Mouse (Mus musculus): ENCODE data around the gene Kdm5b. TPM values are rescaled to one million over a fixed set of nuclear protein-coding genes. Genes with fewer than 3 reads are reported as not detected.

Gene Kdm5b
- polyA plus RNA-seq, 1 experiment from 2014 or later: 75.9 TPM

GRCm38 (mm10) chr1:134589676-134590075 lies 29.7 kb downstream of the Kdm5b start:
- ATAC-seq (ENCODE audit: low FRiP score, low TSS enrichment): no peak
- H3K4me2 ChIP-seq (replicated peaks; ENCODE audit: low read depth, low read length): no peak overlapping the region
- H3K27me3 ChIP-seq (ENCODE audit: control insufficient read depth, insufficient read depth, low read length): no peaks in the 10 kb centered on the region
- no peaks in the 10 kb centered on the region for H3K4me1 ChIP-seq (ENCODE audit: control insufficient read depth, insufficient read depth, low read length)
- H3K36me3 ChIP-seq (ENCODE audit: control insufficient read depth, insufficient read depth, low read length): peaks cover 57% of the 10 kb centered on the region
- H3K27ac ChIP-seq (ENCODE audit: low read depth, low read length): no peak overlapping the region
- H3K4me3 ChIP-seq (ENCODE audit: low read length): no peak overlapping the region
- H3K9me3 ChIP-seq (ENCODE audit: control insufficient read depth, low read length): no peaks in the 10 kb centered on the region
- H3K9ac ChIP-seq (ENCODE audit: low read depth, low read length): no peak overlapping the region

DNA sequence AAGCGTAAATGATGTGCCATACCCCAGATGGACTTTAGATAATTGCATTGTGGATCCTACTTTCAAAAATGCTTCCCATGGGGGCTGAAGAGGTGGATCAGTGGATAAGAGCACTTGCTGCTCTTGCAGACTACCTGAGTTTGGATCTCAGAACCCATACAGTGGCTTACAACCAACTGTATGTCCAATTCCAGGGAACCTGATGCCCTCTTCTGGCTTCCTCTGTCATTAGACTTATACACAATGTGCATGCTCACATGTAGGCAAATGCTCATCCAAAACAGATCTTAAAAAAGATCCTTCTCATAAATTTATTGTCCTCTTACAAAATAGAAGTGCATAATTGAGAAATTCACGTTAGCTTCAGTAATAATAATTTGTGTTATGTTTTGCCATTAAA lies 31.8 kb downstream of the Kdm5b start:
- WGBS: 94% methylated on average over 2 of the region's 2 CpGs
- Histone ChIP-seq H3K9ac (ENCODE audit: low read depth, low read length) (no peak overlapping the region), H3K36me3 (ENCODE audit: control insufficient read depth, insufficient read depth, low read length) (peaks cover 70% of the 10 kb centered on the region), H3K27me3 (ENCODE audit: control insufficient read depth, insufficient read depth, low read length) (no peaks in the 10 kb centered on the region), H3K9me3 (ENCODE audit: control insufficient read depth, low read length) (no peaks in the 10 kb centered on the region), H3K27ac (ENCODE audit: low read depth, low read length) (no peak overlapping the region), H3K4me3 (ENCODE audit: low read length) (no peak overlapping the region), H3K4me1 (ENCODE audit: control insufficient read depth, insufficient read depth, low read length) (no peaks in the 10 kb centered on the region), H3K4me2 (replicated peaks; ENCODE audit: low read depth, low read length) (no peak overlapping the region)
- no peak for ATAC-seq (ENCODE audit: low FRiP score, low TSS enrichment)

- no peak overlapping the region for H3K9ac ChIP-seq (ENCODE audit: low read depth, low read length)
- no peak overlapping the region for H3K27ac ChIP-seq (ENCODE audit: low read depth, low read length)
- no peaks in the 10 kb centered on the region for H3K4me1 ChIP-seq (ENCODE audit: control insufficient read depth, insufficient read depth, low read length)
- no peaks in the 10 kb centered on the region for H3K9me3 ChIP-seq (ENCODE audit: control insufficient read depth, low read length)
- no peak for ATAC-seq (ENCODE audit: low FRiP score, low TSS enrichment)
- H3K36me3 ChIP-seq (ENCODE audit: control insufficient read depth, insufficient read depth, low read length): peaks cover 88% of the 10 kb centered on the region
- no peak overlapping the region for H3K4me3 ChIP-seq (ENCODE audit: low read length)
- no peak overlapping the region for H3K4me2 ChIP-seq (replicated peaks; ENCODE audit: low read depth, low read length)
- 88% methylated on average over 9 of the region's 9 CpGs for WGBS
- no peaks in the 10 kb centered on the region for H3K27me3 ChIP-seq (ENCODE audit: control insufficient read depth, insufficient read depth, low read length)
Measured at GRCm38 (mm10) chr1:134597339-134598054, 37.5 kb downstream of the Kdm5b start.

- Histone ChIP-seq H3K9me3 (ENCODE audit: control insufficient read depth, low read length) (no peaks in the 10 kb centered on the region), H3K4me1 (ENCODE audit: control insufficient read depth, insufficient read depth, low read length) (no peaks in the 10 kb centered on the region), H3K36me3 (ENCODE audit: control insufficient read depth, insufficient read depth, low read length) (peaks cover 92% of the 10 kb centered on the region), H3K4me3 (ENCODE audit: low read length) (no peak overlapping the region), H3K9ac (ENCODE audit: low read depth, low read length) (no peak overlapping the region), H3K27ac (ENCODE audit: low read depth, low read length) (no peak overlapping the region), H3K27me3 (ENCODE audit: control insufficient read depth, insufficient read depth, low read length) (no peaks in the 10 kb centered on the region), H3K4me2 (replicated peaks; ENCODE audit: low read depth, low read length) (no peak overlapping the region)
- WGBS: 93% methylated on average over 2 of the region's 2 CpGs
- ATAC-seq (ENCODE audit: low FRiP score, low TSS enrichment): no peak
Measured at GRCm38 (mm10) chr1:134604086-134604485, 44.1 kb downstream of the Kdm5b start.

- Histone ChIP-seq H3K27me3 (ENCODE audit: control insufficient read depth, insufficient read depth, low read length) (no peaks in the 10 kb centered on the region), H3K36me3 (ENCODE audit: control insufficient read depth, insufficient read depth, low read length) (peaks cover 82% of the 10 kb centered on the region), H3K4me2 (replicated peaks; ENCODE audit: low read depth, low read length) (no peak overlapping the region), H3K4me3 (ENCODE audit: low read length) (no peak overlapping the region), H3K9me3 (ENCODE audit: control insufficient read depth, low read length) (no peaks in the 10 kb centered on the region), H3K9ac (ENCODE audit: low read depth, low read length) (no peak overlapping the region), H3K27ac (ENCODE audit: low read depth, low read length) (no peak overlapping the region), H3K4me1 (ENCODE audit: control insufficient read depth, insufficient read depth, low read length) (no peaks in the 10 kb centered on the region)
- ATAC-seq (ENCODE audit: low FRiP score, low TSS enrichment): no peak
- 88% methylated on average over 8 of the region's 8 CpGs for WGBS
Measured at GRCm38 (mm10) chr1:134605670-134606069, 45.7 kb downstream of the Kdm5b start.

GRCm38 (mm10) chr1:134606381-134606780 lies 46.4 kb downstream of the Kdm5b start:
- WGBS: 96% methylated on average over 2 of the region's 2 CpGs
- Histone ChIP-seq H3K9ac (ENCODE audit: low read depth, low read length) (no peak overlapping the region), H3K9me3 (ENCODE audit: control insufficient read depth, low read length) (no peaks in the 10 kb centered on the region), H3K36me3 (ENCODE audit: control insufficient read depth, insufficient read depth, low read length) (peaks cover 81% of the 10 kb centered on the region), H3K4me1 (ENCODE audit: control insufficient read depth, insufficient read depth, low read length) (no peaks in the 10 kb centered on the region), H3K27me3 (ENCODE audit: control insufficient read depth, insufficient read depth, low read length) (no peaks in the 10 kb centered on the region), H3K4me2 (replicated peaks; ENCODE audit: low read depth, low read length) (no peak overlapping the region), H3K27ac (ENCODE audit: low read depth, low read length) (no peak overlapping the region), H3K4me3 (ENCODE audit: low read length) (no peak overlapping the region)
- no peak for ATAC-seq (ENCODE audit: low FRiP score, low TSS enrichment)

DNA sequence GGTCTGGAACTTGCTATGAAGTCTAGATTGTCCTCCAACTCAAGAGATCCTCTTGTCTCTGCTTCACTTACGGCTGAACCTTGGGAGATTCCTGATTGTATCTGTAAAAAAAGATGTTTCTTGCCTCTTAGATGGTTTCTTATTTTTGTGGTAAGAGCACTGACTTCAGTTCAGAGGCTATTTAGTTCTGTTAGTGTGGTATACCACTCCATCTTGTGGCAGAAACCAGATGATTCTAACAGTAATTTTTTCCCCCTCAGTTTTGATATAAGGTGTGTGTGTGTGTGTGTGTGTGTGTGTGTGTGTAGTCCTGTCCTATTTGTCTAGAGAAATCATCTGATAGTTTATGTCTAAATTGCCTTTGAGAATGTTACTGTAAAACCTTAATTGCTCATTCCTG lies 47.3 kb downstream of the Kdm5b start:
- Histone ChIP-seq H3K4me2 (replicated peaks; ENCODE audit: low read depth, low read length) (no peak overlapping the region), H3K9ac (ENCODE audit: low read depth, low read length) (no peak overlapping the region), H3K27me3 (ENCODE audit: control insufficient read depth, insufficient read depth, low read length) (no peaks in the 10 kb centered on the region), H3K27ac (ENCODE audit: low read depth, low read length) (no peak overlapping the region), H3K36me3 (ENCODE audit: control insufficient read depth, insufficient read depth, low read length) (peaks cover 77% of the 10 kb centered on the region), H3K4me1 (ENCODE audit: control insufficient read depth, insufficient read depth, low read length) (no peaks in the 10 kb centered on the region), H3K9me3 (ENCODE audit: control insufficient read depth, low read length) (no peaks in the 10 kb centered on the region), H3K4me3 (ENCODE audit: low read length) (no peak overlapping the region)
- WGBS: 83% methylated on average over 1 of the region's 1 CpGs
- no peak for ATAC-seq (ENCODE audit: low FRiP score, low TSS enrichment)

DNA sequence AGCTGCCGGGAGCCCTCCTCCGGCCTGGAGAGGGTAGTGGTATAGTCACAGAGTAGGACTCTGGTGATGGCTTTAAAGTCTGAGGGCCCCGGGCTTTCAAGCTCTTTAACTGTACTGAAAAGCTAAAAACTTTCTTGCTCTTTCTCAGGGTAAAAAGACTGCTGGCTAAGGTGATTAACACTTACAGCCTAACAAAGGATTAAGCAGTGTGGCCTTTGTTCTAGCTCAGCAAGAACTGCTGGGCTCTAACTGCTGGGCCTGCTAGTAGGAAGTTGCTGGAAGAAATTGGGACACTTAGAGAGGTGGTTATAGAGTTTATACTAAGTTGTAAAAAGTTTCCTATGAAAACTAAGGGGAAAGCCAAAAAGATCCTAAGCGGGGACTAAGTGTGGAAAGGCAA lies 49.2 kb downstream of the Kdm5b start:
- ATAC-seq (ENCODE audit: low FRiP score, low TSS enrichment): no peak
- Histone ChIP-seq H3K36me3 (ENCODE audit: control insufficient read depth, insufficient read depth, low read length) (peaks cover 79% of the 10 kb centered on the region), H3K27me3 (ENCODE audit: control insufficient read depth, insufficient read depth, low read length) (no peaks in the 10 kb centered on the region), H3K27ac (ENCODE audit: low read depth, low read length) (no peak overlapping the region), H3K4me2 (replicated peaks; ENCODE audit: low read depth, low read length) (no peak overlapping the region), H3K4me1 (ENCODE audit: control insufficient read depth, insufficient read depth, low read length) (no peaks in the 10 kb centered on the region), H3K4me3 (ENCODE audit: low read length) (no peak overlapping the region), H3K9ac (ENCODE audit: low read depth, low read length) (no peak overlapping the region), H3K9me3 (ENCODE audit: control insufficient read depth, low read length) (no peaks in the 10 kb centered on the region)
- 34% methylated on average over 4 of the region's 4 CpGs for WGBS

DNA sequence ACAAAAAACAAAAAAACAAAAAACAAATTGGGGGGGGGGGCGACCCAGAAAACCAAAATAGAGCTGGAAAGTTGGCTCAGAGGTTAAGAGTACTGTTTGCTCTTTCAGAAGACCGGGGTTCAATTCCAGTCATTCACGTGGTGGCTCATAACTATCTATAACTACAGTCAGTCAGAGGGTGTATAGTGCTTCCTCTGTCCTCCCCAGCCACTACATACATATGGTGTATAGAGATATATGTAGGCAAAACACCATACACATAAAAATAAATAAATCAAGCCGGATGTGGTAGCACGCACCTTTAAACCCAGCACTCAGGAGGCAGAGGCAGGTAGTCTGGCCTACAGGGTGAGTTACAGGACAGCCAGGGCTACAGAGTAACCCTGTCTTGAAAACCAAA lies 54.6 kb downstream of the Kdm5b start:
- no peak overlapping the region for H3K4me2 ChIP-seq (replicated peaks; ENCODE audit: low read depth, low read length)
- H3K27me3 ChIP-seq (ENCODE audit: control insufficient read depth, insufficient read depth, low read length): no peaks in the 10 kb centered on the region
- no peaks in the 10 kb centered on the region for H3K4me1 ChIP-seq (ENCODE audit: control insufficient read depth, insufficient read depth, low read length)
- peaks cover 68% of the 10 kb centered on the region for H3K36me3 ChIP-seq (ENCODE audit: control insufficient read depth, insufficient read depth, low read length)
- WGBS: 95% methylated on average over 5 of the region's 5 CpGs
- H3K27ac ChIP-seq (ENCODE audit: low read depth, low read length): no peak overlapping the region
- no peak for ATAC-seq (ENCODE audit: low FRiP score, low TSS enrichment)
- no peak overlapping the region for H3K4me3 ChIP-seq (ENCODE audit: low read length)
- no peaks in the 10 kb centered on the region for H3K9me3 ChIP-seq (ENCODE audit: control insufficient read depth, low read length)
- no peak overlapping the region for H3K9ac ChIP-seq (ENCODE audit: low read depth, low read length)
